Mouse (Mus musculus): ENCODE measurements around the gene Ero1lb. TPM values are rescaled to one million over a fixed set of nuclear protein-coding genes. Genes with fewer than 3 reads are reported as not detected.

Ero1lb gene
- polyA plus RNA-seq, 1 experiment from 2014 or later, result 7.7 TPM

- Histone ChIP-seq H3K4me1 (peaks cover 9% of the 10 kb centered on the region), H3K4me3 (replicated peaks) (no peak overlapping the region), H3K9me3 (replicated peaks) (no peaks in the 10 kb centered on the region), H3K36me3 (no peaks in the 10 kb centered on the region), H3K4me2 (no peak overlapping the region), H3K27me3 (peaks cover 3% of the 10 kb centered on the region; the same call in 1 of the 2 replicates), H3K27ac (no peak overlapping the region), H3K9ac (no peak overlapping the region)
- no peak for ATAC-seq (replicated peaks; ENCODE audit: low FRiP score)
- 87% methylated on average over 8 of the region's 8 CpGs for WGBS
Observed at GRCm38 (mm10) chr13:12543880-12544568, 21.6 kb upstream of the Ero1lb start.

- no peak for ATAC-seq (replicated peaks; ENCODE audit: low FRiP score)
- H3K36me3 ChIP-seq, result no peaks in the 10 kb centered on the region
- H3K27me3 ChIP-seq, result no peaks in the 10 kb centered on the region
- no peaks in the 10 kb centered on the region for H3K4me1 ChIP-seq
- H3K9me3 ChIP-seq (replicated peaks), result no peaks in the 10 kb centered on the region
- H3K9ac ChIP-seq, result no peak overlapping the region
- no peak overlapping the region for H3K4me2 ChIP-seq
- no peak overlapping the region for H3K27ac ChIP-seq
- no peak overlapping the region for H3K4me3 ChIP-seq (replicated peaks)
- WGBS, result 60% methylated on average over 4 of the region's 4 CpGs
Observed at GRCm38 (mm10) chr13:12554211-12554610, 11.5 kb upstream of the Ero1lb start.

- Histone ChIP-seq H3K27me3 (no peaks in the 10 kb centered on the region), H3K9me3 (replicated peaks) (no peaks in the 10 kb centered on the region), H3K27ac (no peak overlapping the region), H3K4me3 (replicated peaks) (no peak overlapping the region), H3K4me1 (no peaks in the 10 kb centered on the region), H3K36me3 (no peaks in the 10 kb centered on the region), H3K4me2 (no peak overlapping the region), H3K9ac (no peak overlapping the region)
- ATAC-seq (replicated peaks; ENCODE audit: low FRiP score), result no peak
- 70% methylated on average over 3 of the region's 3 CpGs for WGBS
Observed at GRCm38 (mm10) chr13:12559044-12559443, 6.6 kb upstream of the Ero1lb start.

GRCm38 (mm10) chr13:12559462-12560120 lies 6.1 kb upstream of the Ero1lb start:
- Histone ChIP-seq H3K27me3 (no peaks in the 10 kb centered on the region), H3K9me3 (replicated peaks) (no peaks in the 10 kb centered on the region), H3K4me3 (replicated peaks) (no peak overlapping the region), H3K4me2 (no peak overlapping the region), H3K9ac (no peak overlapping the region), H3K27ac (no peak overlapping the region), H3K4me1 (no peaks in the 10 kb centered on the region), H3K36me3 (no peaks in the 10 kb centered on the region)
- WGBS, result 75% methylated on average over 6 of the region's 6 CpGs
- no peak for ATAC-seq (replicated peaks; ENCODE audit: low FRiP score)

GRCm38 (mm10) chr13:12561729-12562128 lies 3.9 kb upstream of the Ero1lb start:
- H3K36me3 ChIP-seq, result no peaks in the 10 kb centered on the region
- no peak for ATAC-seq (replicated peaks; ENCODE audit: low FRiP score)
- peaks cover 5% of the 10 kb centered on the region; the same call in 1 of the 2 replicates for H3K4me1 ChIP-seq
- H3K27ac ChIP-seq, result no peak overlapping the region
- 54% methylated on average over 2 of the region's 2 CpGs for WGBS
- H3K4me2 ChIP-seq, result no peak overlapping the region
- H3K9ac ChIP-seq, result no peak overlapping the region
- H3K4me3 ChIP-seq (replicated peaks), result no peak overlapping the region
- no peaks in the 10 kb centered on the region for H3K27me3 ChIP-seq
- H3K9me3 ChIP-seq (replicated peaks), result no peaks in the 10 kb centered on the region

GRCm38 (mm10) chr13:12562256-12562655 lies 3.4 kb upstream of the Ero1lb start:
- 85% methylated on average over 4 of the region's 4 CpGs for WGBS

GRCm38 (mm10) chr13:12567936-12568335 lies 2.3 kb downstream of the Ero1lb start:
- no peak for ATAC-seq (replicated peaks; ENCODE audit: low FRiP score)
- H3K9me3 ChIP-seq (replicated peaks), result no peaks in the 10 kb centered on the region
- H3K4me3 ChIP-seq (replicated peaks), result no peak overlapping the region
- H3K36me3 ChIP-seq, result no peaks in the 10 kb centered on the region
- H3K4me1 ChIP-seq, result peaks cover 5% of the 10 kb centered on the region; the same call in 1 of the 2 replicates
- no peak overlapping the region for H3K27ac ChIP-seq
- H3K9ac ChIP-seq, result no peak overlapping the region
- WGBS, result 83% methylated on average over 1 of the region's 1 CpGs
- H3K27me3 ChIP-seq, result no peaks in the 10 kb centered on the region
- H3K4me2 ChIP-seq, result no peak overlapping the region

More at GRCm38 (mm10) chr13:12562256-12562655, 3.4 kb upstream of the Ero1lb start:
- Histone ChIP-seq H3K27me3 (no peaks in the 10 kb centered on the region), H3K4me2 (no peak overlapping the region), H3K4me1 (peaks cover 5% of the 10 kb centered on the region; the same call in 1 of the 2 replicates), H3K4me3 (replicated peaks) (no peak overlapping the region), H3K27ac (no peak overlapping the region), H3K9ac (no peak overlapping the region), H3K36me3 (no peaks in the 10 kb centered on the region), H3K9me3 (replicated peaks) (no peaks in the 10 kb centered on the region)
- no peak for ATAC-seq (replicated peaks; ENCODE audit: low FRiP score)

GRCm38 (mm10) chr13:12568597-12569469 lies 3.2 kb downstream of the Ero1lb start:
- WGBS, result 70% methylated on average over 9 of the region's 9 CpGs
- Histone ChIP-seq H3K4me2 (no peak overlapping the region), H3K27ac (no peak overlapping the region), H3K9me3 (replicated peaks) (no peaks in the 10 kb centered on the region), H3K27me3 (no peaks in the 10 kb centered on the region), H3K36me3 (no peaks in the 10 kb centered on the region), H3K4me1 (peaks cover 5% of the 10 kb centered on the region; the same call in 1 of the 2 replicates), H3K4me3 (replicated peaks) (no peak overlapping the region), H3K9ac (no peak overlapping the region)
- no peak for ATAC-seq (replicated peaks; ENCODE audit: low FRiP score)

GRCm38 (mm10) chr13:12569741-12570140 lies 4.1 kb downstream of the Ero1lb start:
- whole genome bisulfite sequencing, result 68% methylated on average over 7 of the region's 7 CpGs
- H3K36me3 ChIP-seq, result no peaks in the 10 kb centered on the region
- no peaks in the 10 kb centered on the region for H3K9me3 ChIP-seq (replicated peaks)
- H3K4me2 ChIP-seq, result no peak overlapping the region
- H3K4me1 ChIP-seq, result peaks cover 5% of the 10 kb centered on the region; the same call in 1 of the 2 replicates
- no peaks in the 10 kb centered on the region for H3K27me3 ChIP-seq
- H3K4me3 ChIP-seq (replicated peaks), result no peak overlapping the region
- no peak overlapping the region for H3K9ac ChIP-seq
- no peak for ATAC-seq (replicated peaks; ENCODE audit: low FRiP score)
- no peak overlapping the region for H3K27ac ChIP-seq

GRCm38 (mm10) chr13:12574979-12575536 lies 9.4 kb downstream of the Ero1lb start:
- Histone ChIP-seq H3K27me3 (no peaks in the 10 kb centered on the region), H3K4me2 (no peak overlapping the region), H3K9me3 (replicated peaks) (no peaks in the 10 kb centered on the region), H3K9ac (no peak overlapping the region), H3K36me3 (no peaks in the 10 kb centered on the region), H3K4me3 (replicated peaks) (no peak overlapping the region), H3K4me1 (no peaks in the 10 kb centered on the region), H3K27ac (no peak overlapping the region)
- ATAC-seq (replicated peaks; ENCODE audit: low FRiP score), result no peak
- 86% methylated on average over 9 of the region's 9 CpGs for WGBS

- H3K4me3 ChIP-seq (replicated peaks), result no peak overlapping the region
- no peaks in the 10 kb centered on the region for H3K9me3 ChIP-seq (replicated peaks)
- H3K27me3 ChIP-seq, result no peaks in the 10 kb centered on the region
- no peak overlapping the region for H3K27ac ChIP-seq
- WGBS, result 89% methylated on average over 5 of the region's 5 CpGs
- no peak for ATAC-seq (replicated peaks; ENCODE audit: low FRiP score)
- no peaks in the 10 kb centered on the region for H3K36me3 ChIP-seq
- no peak overlapping the region for H3K4me2 ChIP-seq
- no peaks in the 10 kb centered on the region for H3K4me1 ChIP-seq
- H3K9ac ChIP-seq, result no peak overlapping the region
Observed at GRCm38 (mm10) chr13:12578145-12578544, 12.5 kb downstream of the Ero1lb start.
